Mouse (Mus musculus) liver, adult (tissue): ENCODE results near the gene Slco3a1.

Experiments
- GATA4 ChIP-seq: IDR thresholded peaks from 2 replicates; pipeline ENCODE4 v1.6.1; 2014; ENCODE audit warnings: mild to moderate bottlenecking, low read length; ENCODE audit not compliant: insufficient replicate concordance

The Slco3a1 gene

GRCm38 (mm10) chr7:74436642-74437041, 117.9 kb downstream of the Slco3a1 start:
- TF ChIP-seq GATA4: no peak

- TF ChIP-seq GATA4: no peak
Measured at GRCm38 (mm10) chr7:74432950-74433349, 121.6 kb downstream of the Slco3a1 start.

GRCm38 (mm10) chr7:74429252-74429651, 125.3 kb downstream of the Slco3a1 start:
- no peak for TF ChIP-seq GATA4

- no peak for TF ChIP-seq GATA4
Measured at GRCm38 (mm10) chr7:74427135-74427534, 127.4 kb downstream of the Slco3a1 start.

- TF ChIP-seq GATA4: no peak
Measured at GRCm38 (mm10) chr7:74425941-74426340, 128.6 kb downstream of the Slco3a1 start.

- no peak for TF ChIP-seq GATA4
Measured at GRCm38 (mm10) chr7:74423928-74424850, 130.4 kb downstream of the Slco3a1 start.

- TF ChIP-seq GATA4: no peak
Measured at GRCm38 (mm10) chr7:74423316-74423715, 131.3 kb downstream of the Slco3a1 start.

- TF ChIP-seq GATA4: no peak
Measured at GRCm38 (mm10) chr7:74422731-74423130, 131.8 kb downstream of the Slco3a1 start.

- no peak for TF ChIP-seq GATA4
Measured at GRCm38 (mm10) chr7:74422002-74422401, 132.6 kb downstream of the Slco3a1 start.

- no peak for TF ChIP-seq GATA4
Measured at GRCm38 (mm10) chr7:74421591-74421990, 133.0 kb downstream of the Slco3a1 start.

GRCm38 (mm10) chr7:74419706-74420105, 134.9 kb downstream of the Slco3a1 start:
- TF ChIP-seq GATA4: no peak

- TF ChIP-seq GATA4: no peak
Measured at GRCm38 (mm10) chr7:74417009-74417408, 137.6 kb downstream of the Slco3a1 start.

- TF ChIP-seq GATA4: no peak
Measured at GRCm38 (mm10) chr7:74415241-74415640, 139.3 kb downstream of the Slco3a1 start.

- TF ChIP-seq GATA4: no peak
Measured at GRCm38 (mm10) chr7:74413738-74414716, 140.6 kb downstream of the Slco3a1 start.

- TF ChIP-seq GATA4: no peak
Measured at GRCm38 (mm10) chr7:74408601-74409323, 145.8 kb downstream of the Slco3a1 start.
